Mouse (Mus musculus) MEL (cell line): ENCODE data around the gene Dnaic1. TPM values are rescaled to one million over a fixed set of nuclear protein-coding genes. Genes with fewer than 3 reads are reported as not detected.

ENCODE experiments used
- DNase-seq: peaks from one replicate; pipeline ENCODE4 v3.0.0; 2011; ENCODE audit warnings: low read depth, low spot score
- H3K27ac ChIP-seq: 2 replicates; pipeline ENCODE4 v1.5.1; 2012; ENCODE audit warnings: low read depth, mild to moderate bottlenecking, control low read depth, low read length, moderate library complexity; ENCODE audit not compliant: control insufficient read depth
- H3K27me3 ChIP-seq, 2 experiments: fragments of 150-350 bp in 1 of 2; sonication (generic) in 1 of 2; 2 replicates each; pipeline ENCODE4 v1.6.1; 2012; ENCODE audit warnings: low read length in 2 of 2, mild to moderate bottlenecking in 2 of 2, improper control_type of control experiment in 1 of 2, moderate library complexity in 1 of 2; ENCODE audit not compliant: insufficient read depth in 2 of 2, control insufficient read depth in 1 of 2
- H3K36me3 ChIP-seq, 2 experiments: 2 replicates each; pipeline ENCODE4 v1.6.1; 2012 to 2014; ENCODE audit warnings: low read length in 2 of 2, improper control_type of control experiment in 1 of 2, inconsistent platforms in 1 of 2, mild to moderate bottlenecking in 1 of 2; ENCODE audit not compliant: insufficient read depth in 2 of 2, control insufficient read depth in 1 of 2
- H3K4me1 ChIP-seq, 2 experiments: fragments of 150-350 bp in 1 of 2; sonication (generic) in 1 of 2; 2 replicates each; pipeline ENCODE4 v1.6.1; 2012; ENCODE audit warnings: low read length in 2 of 2, improper control_type of control experiment in 1 of 2, mild to moderate bottlenecking in 1 of 2; ENCODE audit not compliant: insufficient read depth in 2 of 2, control insufficient read depth in 1 of 2
- H3K4me3 ChIP-seq, 2 experiments: fragments of 150-350 bp in 1 of 2; sonication (generic) in 1 of 2; 2 replicates each; pipeline ENCODE4 v1.5.1; 2012; ENCODE audit warnings: low read depth in 2 of 2, low read length in 2 of 2, mild to moderate bottlenecking in 2 of 2, moderate library complexity in 2 of 2, control low read depth in 1 of 2, improper control_type of control experiment in 1 of 2; ENCODE audit not compliant: control insufficient read depth in 1 of 2, insufficient read depth in 1 of 2
- H3K79me2 ChIP-seq: 2 replicates; pipeline ENCODE4 v1.6.1; 2012; ENCODE audit warnings: mild to moderate bottlenecking, low read length, moderate library complexity; ENCODE audit not compliant: control insufficient read depth, poor library complexity, insufficient read depth
- H3K9ac ChIP-seq: 2 replicates; pipeline ENCODE4 v1.6.1; 2012; ENCODE audit warnings: low read depth, mild to moderate bottlenecking, control low read depth, low read length, moderate library complexity; ENCODE audit not compliant: control insufficient read depth, poor library complexity, severe bottlenecking
- H3K9me3 ChIP-seq: fragments of 150-350 bp; sonication (generic); replicated peaks from 2 replicates; pipeline ENCODE4 v1.6.1; 2012; ENCODE audit warnings: mild to moderate bottlenecking, low read length, improper control_type of control experiment, moderate library complexity; ENCODE audit not compliant: insufficient read depth
- BHLHE40 ChIP-seq: IDR thresholded peaks from 2 replicates; pipeline ENCODE4 v1.6.1; 2012; ENCODE audit warnings: low read depth, mild to moderate bottlenecking, inconsistent platforms, low read length, improper control_type of control experiment, borderline replicate concordance
- CHD1 ChIP-seq: IDR thresholded peaks from 2 replicates; pipeline ENCODE4 v1.6.1; 2012; ENCODE audit warnings: low read depth, mild to moderate bottlenecking, inconsistent platforms, low read length, improper control_type of control experiment
- CHD2 ChIP-seq: IDR thresholded peaks from 2 replicates; pipeline ENCODE4 v1.6.1; 2011; ENCODE audit warnings: low read length, improper control_type of control experiment
- CTCF ChIP-seq, 3 experiments: IDR thresholded peaks in 2 of 3; conservative IDR thresholded peaks in 1 of 3; 2 replicates each; pipeline ENCODE4 v1.5.1; 2011 to 2012; ENCODE audit warnings: low read length in 3 of 3, low read depth in 2 of 3, mild to moderate bottlenecking in 2 of 3, improper control_type of control experiment in 1 of 3, inconsistent platforms in 1 of 3, mixed read lengths in 1 of 3, moderate library complexity in 1 of 3; ENCODE audit not compliant: control insufficient read depth in 1 of 3, insufficient read depth in 1 of 3, poor library complexity in 1 of 3, severe bottlenecking in 1 of 3
- E2F4 ChIP-seq: IDR thresholded peaks from 2 replicates; pipeline ENCODE4 v1.6.1; 2011; ENCODE audit warnings: low read depth, low read length, improper control_type of control experiment, borderline replicate concordance
- ELF1 ChIP-seq: IDR thresholded peaks from 2 replicates; pipeline ENCODE4 v1.6.1; 2014; ENCODE audit warnings: low read depth, mild to moderate bottlenecking, inconsistent platforms, low read length, improper control_type of control experiment, moderate library complexity
- EP300 ChIP-seq, 2 experiments: IDR thresholded peaks; 2 replicates each; pipeline ENCODE4 v1.6.1; 2011; ENCODE audit warnings: improper control_type of control experiment in 2 of 2, low read length in 2 of 2, low read depth in 1 of 2, mild to moderate bottlenecking in 1 of 2
- GATA1 ChIP-seq: IDR thresholded peaks from 2 replicates; pipeline ENCODE4 v1.6.1; 2011; ENCODE audit warnings: low read depth, low read length, improper control_type of control experiment
- KAT2A ChIP-seq: conservative IDR thresholded peaks from 2 replicates; pipeline ENCODE4 v1.6.1; 2012; ENCODE audit warnings: low read depth, low read length, improper control_type of control experiment, inconsistent platforms
- MAFK ChIP-seq: IDR thresholded peaks from 2 replicates; pipeline ENCODE4 v1.6.1; 2011; ENCODE audit warnings: low read depth, mild to moderate bottlenecking, low read length, improper control_type of control experiment, borderline replicate concordance
- MAX ChIP-seq: IDR thresholded peaks from 2 replicates; pipeline ENCODE4 v1.6.1; 2011; ENCODE audit warnings: low read length, improper control_type of control experiment
- MEF2A ChIP-seq: IDR thresholded peaks from 2 replicates; pipeline ENCODE4 v1.6.1; 2014; ENCODE audit warnings: low read depth, mild to moderate bottlenecking, inconsistent platforms, low read length, improper control_type of control experiment; ENCODE audit not compliant: poor library complexity, insufficient replicate concordance, severe bottlenecking; ENCODE audit errors: extremely low read depth
- MXI1 ChIP-seq: IDR thresholded peaks from 2 replicates; pipeline ENCODE4 v1.6.1; 2011; ENCODE audit warnings: mild to moderate bottlenecking, low read depth, low read length, improper control_type of control experiment
- MYB ChIP-seq: IDR thresholded peaks from 2 replicates; pipeline ENCODE4 v1.6.1; 2011; ENCODE audit warnings: mild to moderate bottlenecking, low read depth, low read length, improper control_type of control experiment
- MYC ChIP-seq: IDR thresholded peaks from 2 replicates; pipeline ENCODE4 v1.6.1; 2011; ENCODE audit warnings: low read depth, mild to moderate bottlenecking, low read length, improper control_type of control experiment, moderate library complexity
- POLR2A ChIP-seq, 2 experiments: IDR thresholded peaks; 2 replicates each; pipeline ENCODE4 v1.6.1; 2011 to 2012; ENCODE audit warnings: low read length in 2 of 2, mild to moderate bottlenecking in 2 of 2, control low read depth in 1 of 2, improper control_type of control experiment in 1 of 2, low read depth in 1 of 2, moderate library complexity in 1 of 2; ENCODE audit not compliant: control insufficient read depth in 1 of 2, insufficient read depth in 1 of 2, poor library complexity in 1 of 2
- POLR2AphosphoS2 ChIP-seq: IDR thresholded peaks from 2 replicates; pipeline ENCODE4 v1.6.1; 2011; ENCODE audit warnings: low read length, improper control_type of control experiment
- RAD21 ChIP-seq: IDR thresholded peaks from 2 replicates; pipeline ENCODE4 v1.6.1; 2011; ENCODE audit warnings: mild to moderate bottlenecking, low read depth, low read length, improper control_type of control experiment
- RCOR1 ChIP-seq: IDR thresholded peaks from 2 replicates; pipeline ENCODE4 v1.6.1; 2012; ENCODE audit warnings: low read depth, mild to moderate bottlenecking, inconsistent platforms, low read length, improper control_type of control experiment
- SMC3 ChIP-seq: IDR thresholded peaks from 2 replicates; pipeline ENCODE4 v1.6.1; 2011; ENCODE audit warnings: low read depth, low read length, improper control_type of control experiment
- TBP ChIP-seq: IDR thresholded peaks from 2 replicates; pipeline ENCODE4 v1.8.0; 2011; ENCODE audit warnings: low read depth, low read length, improper control_type of control experiment
- UBTF ChIP-seq: IDR thresholded peaks from 2 replicates; pipeline ENCODE4 v1.6.1; 2012; ENCODE audit warnings: low read depth, mild to moderate bottlenecking, inconsistent platforms, low read length, improper control_type of control experiment, moderate library complexity, borderline replicate concordance; ENCODE audit not compliant: insufficient read depth
- ZC3H11A ChIP-seq: IDR thresholded peaks from 2 replicates; pipeline ENCODE4 v1.6.1; 2012; ENCODE audit warnings: low read depth, mild to moderate bottlenecking, inconsistent platforms, low read length, improper control_type of control experiment
- ZNF384 ChIP-seq: IDR thresholded peaks from 2 replicates; pipeline ENCODE4 v1.6.1; 2012; ENCODE audit warnings: low read depth, mild to moderate bottlenecking, inconsistent platforms, low read length, improper control_type of control experiment
- polyA plus RNA-seq, 2 experiments: library from polyadenylated mRNA; stranded (reverse) in 1 of 2; unstranded in 1 of 2; fragments of >175 nt in 1 of 2; fragments of >200 nt in 1 of 2; gene quantifications; 2 replicates each; pipeline versions ENCODE4 v1.2.1 to v1.2.4; 2012; ENCODE audit warnings: low replicate concordance in 2 of 2, low read depth in 1 of 2; ENCODE audit not compliant: insufficient read length in 2 of 2, insufficient read depth in 1 of 2, missing spikeins in 1 of 2
- total RNA-seq: library from RNA; depleted of rRNA; stranded (reverse); fragments of 300-350 nt; gene quantifications from 2 replicates; pipeline ENCODE4 v1.2.3, GENCODE M21; 2012

Dnaic1 gene
- total and polyA plus RNA-seq, 3 experiments: not detected

- H3K36me3 ChIP-seq: no peaks in the 10 kb centered on the region
- H3K27me3 ChIP-seq: peaks cover 0 to under 1% of the 10 kb centered on the region in 2 experiments; a peak in 2 of 4 replicates
- no peak overlapping the region for H3K4me3 ChIP-seq
- no peak overlapping the region for H3K27ac ChIP-seq
- no peak overlapping the region for H3K9ac ChIP-seq
- 0 out of 4 replicates have a peak, but pooled peaks cover 0 to 3% of the 10 kb centered on the region in 2 experiments for H3K4me1 ChIP-seq
- no peaks in the 10 kb centered on the region for H3K79me2 ChIP-seq
- peak; percentile 79 for DNase-seq
- no peaks in the 10 kb centered on the region for H3K9me3 ChIP-seq
- TF ChIP-seq E2F4 (no peak), MEF2A (no peak), CHD2 (no peak), RCOR1 (no peak), MXI1 (no peak), ZC3H11A (no peak), RAD21 (no peak), SMC3 (no peak), TBP (peak; percentile 77), KAT2A (no peak), POLR2A (IDR thresholded peaks at IDR 0.05; ENCODE audit: control insufficient read depth in 1 of 2, insufficient read depth in 1 of 2, low read depth in 1 of 2, low read length in 2 of 2, poor library complexity in 1 of 2) (no peak), GATA1 (0 out of 2 replicates have a peak, but pooled peaks have one; percentile 28), UBTF (no peak), POLR2AphosphoS2 (no peak), MYB (no peak), BHLHE40 (no peak), ZNF384 (no peak), CTCF (IDR thresholded peaks at IDR 0.05 in 2 of 3, conservative IDR thresholded peaks at IDR 0.05 in 1 of 3; ENCODE audit: control insufficient read depth in 1 of 3, insufficient read depth in 1 of 3, low read depth in 2 of 3, low read length in 3 of 3, poor library complexity in 1 of 3, severe bottlenecking in 1 of 3) (no peak), MAX (no peak), ELF1 (no peak), MAFK (no peak), CHD1 (no peak), EP300 (IDR thresholded peaks at IDR 0.05; ENCODE audit: low read depth in 1 of 2, low read length in 2 of 2) (no peak; a peak in 1 of 4 replicates), MYC (peak; percentile 66; the same call in 1 of the 2 replicates)
Observed at GRCm38 (mm10) chr4:41602818-41603217, 33.2 kb downstream of the Dnaic1 start.
